Mouse (Mus musculus) embryonic fibroblast, embryonic 13.5 days (primary cell): Measurements from ENCODE around the gene Mindy3. TPM values are rescaled to one million over a fixed set of nuclear protein-coding genes. Genes with fewer than 3 reads are reported as not detected.
"Not testable (repeated sequence)": the region's sequence is repeated elsewhere in the genome, so short reads cannot be mapped to it uniquely, and the experiment has no call there.

Experiments
- H3K27ac ChIP-seq: 2 replicates; pipeline ENCODE4 v1.5.1; 2012; ENCODE audit warnings: low read length, control low read depth, inconsistent platforms; ENCODE audit not compliant: insufficient read depth
- H3K4me1 ChIP-seq: 2 replicates; pipeline ENCODE4 v1.6.1; 2011; ENCODE audit warnings: low read length; ENCODE audit not compliant: control insufficient read depth, insufficient read depth
- H3K4me3 ChIP-seq: 2 replicates; pipeline ENCODE4 v1.5.1; 2011; ENCODE audit warnings: mild to moderate bottlenecking, control low read depth, low read length; ENCODE audit not compliant: insufficient read depth
- CTCF ChIP-seq: IDR thresholded peaks from 2 replicates; pipeline ENCODE4 v1.5.1; 2011; ENCODE audit warnings: mild to moderate bottlenecking, control low read depth, low read length, moderate library complexity, borderline replicate concordance; ENCODE audit not compliant: insufficient read depth
- POLR2A ChIP-seq: IDR thresholded peaks from 2 replicates; pipeline ENCODE4 v1.6.1; 2011; ENCODE audit warnings: low read depth, mild to moderate bottlenecking, control low read depth, low read length, moderate library complexity
- polyA plus RNA-seq: library from polyadenylated mRNA; stranded (reverse); fragments of >200 nt; gene quantifications from 2 replicates; pipeline ENCODE4 v1.2.4, GENCODE M21; 2011; ENCODE audit warnings: low read depth; ENCODE audit not compliant: missing spikeins, insufficient read length

The Mindy3 gene
- polyA plus RNA-seq, result 51.0 and 68.4 TPM in 2 replicates

GRCm38 (mm10) chr2:12419262-12419655 lies at the start of gene Mindy3:
Gene Mindy3, minus strand, starts transcription at chr2:12419470.
- peak; percentile 99 for TF ChIP-seq POLR2A
- no peak for TF ChIP-seq CTCF
- Histone ChIP-seq H3K4me3 (peak within 1 kb of the TSS; percentile 85), H3K4me1 (peaks cover 2% of the 10 kb centered on the region; the same call in 1 of the 2 replicates), H3K27ac (peak within 1 kb of the TSS; percentile 15; the same call in 1 of the 2 replicates)

GRCm38 (mm10) chr2:12459732-12460131 lies 40.5 kb upstream of the Mindy3 start:
- no peak overlapping the region for H3K27ac ChIP-seq
- no peak overlapping the region for H3K4me3 ChIP-seq
- H3K4me1 ChIP-seq, result no peaks in the 10 kb centered on the region
- TF ChIP-seq CTCF (no peak), POLR2A (no peak)

GRCm38 (mm10) chr2:12450108-12450507 lies 30.8 kb upstream of the Mindy3 start:
- Histone ChIP-seq H3K4me3 (no peak overlapping the region), H3K4me1 (no peaks in the 10 kb centered on the region), H3K27ac (no peak overlapping the region)
- no peak for TF ChIP-seq POLR2A
- TF ChIP-seq CTCF, result no peak

- Histone ChIP-seq H3K27ac (no peak overlapping the region), H3K4me3 (no peak overlapping the region), H3K4me1 (no peaks in the 10 kb centered on the region)
- no peak for TF ChIP-seq POLR2A
- TF ChIP-seq CTCF, result no peak
Measured at GRCm38 (mm10) chr2:12440120-12440519, 20.9 kb upstream of the Mindy3 start.

GRCm38 (mm10) chr2:12439543-12439942 lies 20.3 kb upstream of the Mindy3 start:
- Histone ChIP-seq H3K27ac (no peak overlapping the region), H3K4me1 (no peaks in the 10 kb centered on the region), H3K4me3 (no peak overlapping the region)
- TF ChIP-seq CTCF (no peak), POLR2A (no peak)

- no peak for TF ChIP-seq POLR2A
- no peak for TF ChIP-seq CTCF
- Histone ChIP-seq H3K4me3 (no peak overlapping the region), H3K4me1 (no peaks in the 10 kb centered on the region), H3K27ac (no peak overlapping the region)
Measured at GRCm38 (mm10) chr2:12438181-12438580, 18.9 kb upstream of the Mindy3 start.

- TF ChIP-seq POLR2A (no peak), CTCF (no peak)
- H3K4me1 ChIP-seq, result no peaks in the 10 kb centered on the region
- H3K27ac ChIP-seq, result peak overlapping the region; percentile 24; the same call in 1 of the 2 replicates
- no peak overlapping the region for H3K4me3 ChIP-seq
Measured at GRCm38 (mm10) chr2:12432055-12432454, 12.8 kb upstream of the Mindy3 start.

- no peak overlapping the region for H3K27ac ChIP-seq
- TF ChIP-seq POLR2A (no peak), CTCF (no peak)
- H3K4me3 ChIP-seq, result no peak overlapping the region
- no peaks in the 10 kb centered on the region for H3K4me1 ChIP-seq
Measured at GRCm38 (mm10) chr2:12424374-12424773, 5.1 kb upstream of the Mindy3 start.

- H3K27ac ChIP-seq, H3K4me3 ChIP-seq, H3K4me1 ChIP-seq: not testable (repeated sequence)
Measured at GRCm38 (mm10) chr2:12423426-12423825, 4.2 kb upstream of the Mindy3 start.

- Histone ChIP-seq H3K4me3 (peak overlapping the region; percentile 85), H3K4me1 (peaks cover 2% of the 10 kb centered on the region; the same call in 1 of the 2 replicates), H3K27ac (peak overlapping the region; percentile 15; the same call in 1 of the 2 replicates)
- TF ChIP-seq CTCF, result no peak
Measured at GRCm38 (mm10) chr2:12418534-12419261, 572 bp downstream of the Mindy3 start.
